Mouse (Mus musculus) ES-Bruce4 (cell line): ENCODE data around the gene Gm11627.
"Not testable (repeated sequence)": the region's sequence is repeated elsewhere in the genome, so short reads cannot be mapped to it uniquely, and the experiment has no call there.

ENCODE experiments used
- CTCF ChIP-seq: IDR thresholded peaks from one replicate; pipeline ENCODE4 v1.8.1; 2011; ENCODE audit warnings: low read depth, low read length
- EP300 ChIP-seq: IDR thresholded peaks from 2 replicates; pipeline ENCODE4 v1.6.1; 2011; ENCODE audit warnings: low read depth, low read length; ENCODE audit not compliant: insufficient read depth
- POLR2A ChIP-seq: IDR thresholded peaks from one replicate; pipeline ENCODE4 v1.8.1; 2011; ENCODE audit warnings: low read length; ENCODE audit not compliant: insufficient read depth

DNA sequence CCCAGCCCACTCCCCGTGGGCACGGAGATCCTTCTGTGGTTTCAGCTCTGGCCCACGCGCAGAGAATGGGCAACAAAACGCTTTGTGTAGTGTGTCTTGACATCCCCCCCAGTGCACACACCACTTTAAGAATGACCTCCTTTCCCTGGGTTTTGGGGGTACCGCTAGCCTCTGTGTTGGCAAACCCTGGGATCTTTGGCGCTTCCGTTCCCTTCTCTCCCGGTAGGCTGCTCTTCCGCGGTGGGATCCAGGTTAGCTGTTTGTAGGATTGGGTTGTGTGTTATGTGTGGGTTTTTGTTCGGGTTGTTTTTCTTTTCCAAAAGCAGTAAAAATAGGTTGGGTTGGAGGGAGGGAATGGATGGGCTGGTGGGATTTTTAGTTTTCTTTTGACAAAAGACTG, 27.9 kb upstream of the Gm11627 start:
- TF ChIP-seq CTCF, POLR2A, EP300: not testable (repeated sequence)
